Mouse (Mus musculus) left cerebral cortex, adult 2 months (tissue): ENCODE measurements around the gene Stac3. TPM values are rescaled to one million over a fixed set of nuclear protein-coding genes. Genes with fewer than 3 reads are reported as not detected.

Source experiments
- DNase-seq, 2 experiments: peaks; one replicate each; pipeline ENCODE4 v3.0.0; 2021 to 2022; ENCODE audit warnings: low spot score in 2 of 2, mixed read lengths in 1 of 2; ENCODE audit errors: extremely low spot score in 1 of 2
- H3K27ac ChIP-seq: fragments of 200-600 bp; 2 replicates; pipeline ENCODE4 v1.8.1; 2022
- H3K4me3 ChIP-seq: fragments of 200-600 bp; 2 replicates; pipeline ENCODE4 v1.8.1; 2022
- CTCF ChIP-seq: fragments of 200-600 bp; IDR thresholded peaks from 2 replicates; pipeline ENCODE4 v1.8.1; 2022; ENCODE audit warnings: antibody characterized with exemption, mild to moderate bottlenecking, moderate library complexity
- intact Hi-C: fragments of 180-260 bp; cut with DNase I; formaldehyde crosslinking; loops from one replicate; pipeline ENCODE4 v1.15.1; 2025
- total RNA-seq, 2 experiments: library from RNA; stranded (reverse); gene quantifications; 2 replicates each; pipeline ENCODE4 v1.2.3; 2021

Stac3 gene
- total RNA-seq, 2 experiments from 2014 or later: 2.6 to 9.9 TPM

DNA sequence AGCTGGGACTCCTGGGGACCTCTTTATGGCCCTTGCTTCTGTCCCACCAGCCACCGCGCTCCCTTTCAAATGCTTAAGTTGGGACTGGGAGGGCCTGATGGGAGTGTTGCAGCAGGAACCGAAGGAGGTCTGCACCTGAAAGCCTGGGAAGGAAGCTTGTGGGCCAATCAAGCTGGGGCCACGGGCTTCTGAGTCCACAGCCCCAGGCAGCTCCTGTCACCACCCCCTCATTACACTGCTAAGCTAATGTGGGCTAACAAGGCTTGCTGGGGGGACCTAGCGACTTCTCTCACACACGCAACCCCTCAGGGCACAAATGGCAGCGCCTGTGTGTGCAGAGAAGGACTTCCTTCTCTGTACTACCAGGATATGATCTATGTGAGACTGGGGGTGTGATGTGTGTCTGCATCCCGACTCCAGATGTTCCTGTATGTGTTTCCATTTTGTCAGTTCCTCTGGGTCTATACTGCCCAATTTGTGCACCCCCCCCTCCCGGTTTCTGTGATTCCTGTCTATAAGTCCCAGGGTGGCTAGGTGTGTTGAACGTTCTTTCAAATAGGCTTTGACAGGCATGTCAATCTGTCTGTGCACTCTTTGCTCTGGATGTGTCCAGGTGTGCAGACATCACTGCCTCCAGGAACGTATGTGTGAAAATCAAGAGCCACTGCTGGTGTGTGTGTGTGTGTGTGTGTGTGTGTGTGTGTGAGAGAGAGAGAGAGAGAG lies 9.6 kb downstream of the Stac3 start:
- no peak for TF ChIP-seq CTCF
- Histone ChIP-seq H3K4me3 (no peak overlapping the region), H3K27ac (peak overlapping the region; percentile 57; the same call in 1 of the 2 replicates)
- DNase-seq: no peak
- intact Hi-C loops: no loop called here

DNA sequence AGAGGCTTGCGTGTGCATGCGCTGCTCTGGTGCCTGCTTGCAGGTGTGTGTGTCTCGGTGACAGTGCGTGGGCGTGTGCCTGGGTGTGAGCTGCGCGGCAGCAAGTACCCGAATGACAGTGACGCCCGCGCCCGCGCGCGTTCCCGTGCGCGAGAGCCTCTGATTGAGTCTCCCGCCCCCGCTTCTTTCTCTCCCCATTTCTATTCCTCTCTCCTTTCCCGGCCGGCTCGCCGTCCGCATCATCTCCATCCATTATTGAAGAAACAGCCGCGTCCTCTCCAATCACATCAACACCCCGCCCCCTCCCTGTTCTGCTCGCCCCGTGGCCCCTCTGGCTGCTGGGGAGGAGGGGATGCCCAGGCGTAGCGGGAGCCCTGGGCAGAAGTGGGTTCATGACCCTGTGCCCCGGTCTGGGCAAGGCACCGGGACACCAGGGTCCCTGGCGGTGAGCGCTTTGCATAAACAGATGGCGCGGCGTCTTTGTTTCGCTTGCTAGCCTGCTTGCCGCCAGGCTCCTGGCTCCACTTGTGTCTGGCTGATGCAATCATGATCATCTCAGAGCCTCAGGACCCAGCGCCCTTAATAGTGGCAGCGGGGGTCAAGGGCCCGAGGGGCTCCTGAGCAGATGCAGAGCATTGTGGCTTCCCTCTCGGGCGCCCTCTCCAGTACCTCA lies 10.3 kb downstream of the Stac3 start:
- peak; percentile 14 for TF ChIP-seq CTCF
- peak; percentile 84 to 93 for DNase-seq
- H3K4me3 ChIP-seq: peak overlapping the region; percentile 53
- H3K27ac ChIP-seq: peak overlapping the region; percentile 92
- intact Hi-C loops: loop anchor here (1.0 kb wide), 1 partner anchor 25 kb away; no protein-coding TSS in a partner anchor

DNA sequence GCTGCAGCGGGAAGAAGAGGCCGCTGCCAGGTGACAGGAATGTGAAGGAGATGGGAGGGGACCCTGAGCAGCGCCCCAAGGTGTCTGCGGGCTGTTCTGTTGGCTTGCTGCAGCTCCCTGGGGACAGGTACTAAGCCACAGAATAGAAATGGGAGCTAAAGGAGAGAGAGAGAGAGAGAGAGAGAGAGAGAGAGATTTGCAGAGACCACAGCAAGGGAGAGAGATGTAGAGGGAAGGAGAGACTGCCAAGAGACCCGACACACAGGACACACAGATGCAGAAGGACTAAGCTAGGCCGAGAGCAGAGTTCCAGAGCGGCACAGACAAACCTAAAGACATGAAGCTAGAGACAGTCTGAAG lies 10.8 kb downstream of the Stac3 start:
- no peak for TF ChIP-seq CTCF
- Histone ChIP-seq H3K4me3 (peak overlapping the region; percentile 53), H3K27ac (peak overlapping the region; percentile 92)
- no peak for DNase-seq
- intact Hi-C loops: loop anchor here (1.0 kb wide), 1 partner anchor 24 kb away; no protein-coding TSS in a partner anchor

DNA sequence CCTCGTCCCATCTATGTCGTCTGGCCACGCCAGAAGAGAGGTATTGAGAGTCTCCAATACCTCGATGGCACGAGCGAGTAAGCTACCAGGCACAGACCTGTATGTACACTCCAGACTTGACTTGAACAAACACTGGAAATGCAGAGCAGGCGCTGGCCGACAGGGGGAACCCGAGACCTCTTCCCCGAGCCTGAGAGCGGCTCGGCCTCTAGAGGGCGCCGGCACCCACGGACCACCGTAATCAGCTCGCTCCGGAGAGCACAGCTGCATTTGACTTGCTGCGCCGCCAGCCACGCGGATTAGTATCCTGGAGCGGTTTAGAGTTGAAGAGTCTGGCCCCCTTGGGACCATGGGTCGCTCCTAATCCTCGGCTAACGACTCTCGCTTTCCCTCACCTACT lies 11.3 kb downstream of the Stac3 start:
- Histone ChIP-seq H3K4me3 (peak overlapping the region; percentile 34), H3K27ac (peak overlapping the region; percentile 60)
- DNase-seq: peak; percentile 93 to 97
- no peak; the same call in none of the 2 replicates for TF ChIP-seq CTCF
- intact Hi-C loops: loop anchor here (1.0 kb wide), 1 partner anchor 23 kb away; no protein-coding TSS in a partner anchor

DNA sequence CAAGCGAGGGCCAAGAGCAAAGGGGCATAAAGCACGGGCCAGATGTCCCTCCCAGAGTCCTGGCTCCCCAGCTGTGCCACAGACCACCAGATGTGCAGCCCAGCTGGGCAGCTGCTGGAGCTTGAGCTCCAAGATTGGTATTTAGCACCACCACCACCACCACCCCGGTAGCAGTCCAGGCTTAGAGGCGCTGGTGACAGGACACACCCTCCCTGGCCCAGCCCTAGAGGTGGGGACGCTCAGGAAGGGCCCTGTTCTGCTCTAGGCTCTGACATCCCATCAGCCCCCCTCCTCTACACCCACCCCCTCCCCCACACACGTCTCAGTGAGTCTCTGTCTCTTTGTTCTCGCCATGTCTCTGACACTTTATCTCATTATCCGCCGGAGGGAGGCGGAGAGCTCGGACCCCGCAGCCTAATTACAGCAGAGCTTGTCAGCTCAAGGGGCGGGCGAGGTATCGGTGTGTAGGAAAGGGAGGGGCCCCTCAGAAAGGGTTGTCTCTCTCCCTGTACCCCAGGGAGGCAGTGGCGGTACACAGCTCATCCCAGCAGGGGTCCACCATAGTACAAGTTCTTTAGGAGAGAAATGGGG lies 12.1 kb downstream of the Stac3 start:
- TF ChIP-seq CTCF: no peak
- intact Hi-C loops: no loop called here
- no peak overlapping the region for H3K27ac ChIP-seq
- H3K4me3 ChIP-seq: no peak overlapping the region
- DNase-seq: no peak

DNA sequence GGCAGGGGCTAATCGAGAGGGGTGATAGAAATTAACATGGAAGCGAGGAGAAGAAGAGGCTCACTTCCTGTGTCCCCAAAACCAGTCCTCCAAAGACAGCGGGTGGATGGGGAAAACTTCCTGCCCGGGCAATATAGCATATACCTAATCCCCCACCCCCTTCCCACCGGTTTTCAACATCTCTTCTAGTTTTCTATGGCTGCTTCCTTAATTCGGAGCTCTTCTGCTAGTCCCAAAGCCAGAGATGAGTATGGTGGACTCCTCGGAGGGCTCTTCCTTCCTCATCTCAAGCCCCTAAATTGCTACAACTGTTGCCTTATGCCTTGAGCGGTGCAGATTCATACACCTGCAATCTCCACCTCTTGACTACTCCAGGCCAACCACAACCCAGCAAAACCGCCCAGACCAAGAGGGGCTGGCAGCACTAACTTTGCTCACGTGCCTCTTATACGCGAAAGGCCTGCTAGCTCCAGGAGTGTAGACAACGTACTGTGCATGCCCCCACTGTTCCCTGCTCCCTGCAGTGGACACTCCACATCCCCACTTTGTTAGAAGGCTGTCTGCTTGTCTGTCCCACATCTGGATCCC lies 12.7 kb downstream of the Stac3 start:
- H3K27ac ChIP-seq: no peak overlapping the region
- no peak for DNase-seq
- intact Hi-C loops: no loop called here
- no peak for TF ChIP-seq CTCF
- H3K4me3 ChIP-seq: no peak overlapping the region

DNA sequence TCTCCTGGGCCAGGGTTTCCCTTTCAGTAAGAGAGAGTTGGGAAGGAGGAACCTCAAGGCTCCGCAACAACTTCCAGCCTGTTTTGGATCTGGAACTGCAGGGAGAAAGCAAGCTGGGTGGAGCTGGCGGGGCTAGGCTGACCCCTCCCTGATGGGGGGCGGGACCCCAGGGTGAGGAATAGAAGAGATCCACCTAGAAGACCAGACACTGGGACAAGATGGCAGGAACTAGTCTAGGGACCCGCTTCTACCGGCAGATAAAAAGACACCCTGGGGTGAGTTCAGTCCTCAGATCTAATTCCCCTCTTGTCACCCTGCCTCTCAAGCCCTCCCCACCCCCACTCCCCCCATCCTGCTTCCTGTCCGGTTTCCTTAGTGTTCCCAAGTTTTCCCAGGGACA lies 13.3 kb downstream of the Stac3 start, which contains the start of gene Ndufa4l2:
Ndufa4l2 (plus strand) TSS at position 204 of the 400 bp plus-strand sequence.
- TF ChIP-seq CTCF: no peak
- no peak for DNase-seq
- intact Hi-C loops: no loop called here
- no peak within 1 kb of the TSS for H3K4me3 ChIP-seq
- no peak within 1 kb of the TSS for H3K27ac ChIP-seq

DNA sequence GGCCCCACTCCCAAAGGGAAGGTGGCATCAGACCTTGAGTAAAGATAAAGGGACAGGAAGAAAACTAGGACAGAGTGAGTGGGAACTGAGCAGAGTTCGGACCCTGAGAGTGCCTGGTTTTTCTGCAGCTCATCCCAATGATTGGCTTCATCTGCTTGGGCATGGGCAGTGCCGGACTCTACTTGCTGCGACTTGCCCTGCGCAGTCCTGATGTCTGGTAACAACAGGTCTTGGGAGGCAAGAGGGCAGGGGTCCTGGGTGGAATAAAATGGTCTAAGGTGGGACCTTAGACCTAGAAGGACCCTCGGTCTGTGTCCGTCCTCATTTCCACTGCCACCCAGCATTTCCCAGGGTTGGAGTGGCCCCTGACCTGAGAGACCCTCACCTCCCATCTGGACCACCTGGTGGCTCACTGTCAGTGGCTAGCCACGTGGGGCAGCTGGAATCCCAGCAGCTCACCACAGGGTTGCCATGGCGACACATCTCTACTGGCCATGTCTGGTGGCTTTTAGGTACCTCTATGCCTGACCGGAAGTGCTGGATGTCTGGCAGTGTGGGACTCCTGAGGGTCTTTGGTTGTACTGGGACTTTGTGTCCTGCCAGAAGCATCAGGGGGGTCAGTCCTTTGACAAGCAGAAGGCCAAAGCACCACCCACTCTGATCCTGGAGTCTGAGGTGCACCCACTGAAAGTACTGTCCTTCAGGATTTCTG lies 13.9 kb downstream of the Stac3 start:
- Histone ChIP-seq H3K4me3 (no peak overlapping the region), H3K27ac (no peak overlapping the region)
- DNase-seq: no peak
- TF ChIP-seq CTCF: no peak
- intact Hi-C loops: no loop called here

DNA sequence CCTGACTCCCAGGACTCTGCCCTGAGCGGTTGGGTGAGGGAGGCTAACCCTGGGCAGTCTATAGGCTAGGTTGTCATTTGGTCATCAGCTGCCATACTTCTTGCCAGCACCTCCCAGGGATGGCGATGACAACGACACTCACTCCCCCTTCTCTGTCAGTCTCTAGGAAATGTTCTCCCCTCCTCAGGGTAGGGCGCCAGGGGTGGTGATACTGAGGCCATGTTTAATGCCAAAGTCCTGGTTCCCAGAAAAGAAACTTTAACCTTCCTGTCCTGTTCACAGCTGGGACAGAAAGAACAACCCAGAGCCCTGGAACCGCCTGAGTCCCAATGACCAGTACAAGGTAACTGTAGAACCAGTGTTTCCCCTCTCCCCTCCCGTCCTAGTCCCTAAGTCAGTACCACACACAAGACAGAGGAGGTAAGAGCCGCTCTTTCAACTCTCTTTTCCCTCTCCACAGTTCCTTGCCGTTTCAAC lies 14.5 kb downstream of the Stac3 start:
- no peak for TF ChIP-seq CTCF
- H3K4me3 ChIP-seq: no peak overlapping the region
- intact Hi-C loops: no loop called here
- H3K27ac ChIP-seq: no peak overlapping the region
- DNase-seq: no peak

DNA sequence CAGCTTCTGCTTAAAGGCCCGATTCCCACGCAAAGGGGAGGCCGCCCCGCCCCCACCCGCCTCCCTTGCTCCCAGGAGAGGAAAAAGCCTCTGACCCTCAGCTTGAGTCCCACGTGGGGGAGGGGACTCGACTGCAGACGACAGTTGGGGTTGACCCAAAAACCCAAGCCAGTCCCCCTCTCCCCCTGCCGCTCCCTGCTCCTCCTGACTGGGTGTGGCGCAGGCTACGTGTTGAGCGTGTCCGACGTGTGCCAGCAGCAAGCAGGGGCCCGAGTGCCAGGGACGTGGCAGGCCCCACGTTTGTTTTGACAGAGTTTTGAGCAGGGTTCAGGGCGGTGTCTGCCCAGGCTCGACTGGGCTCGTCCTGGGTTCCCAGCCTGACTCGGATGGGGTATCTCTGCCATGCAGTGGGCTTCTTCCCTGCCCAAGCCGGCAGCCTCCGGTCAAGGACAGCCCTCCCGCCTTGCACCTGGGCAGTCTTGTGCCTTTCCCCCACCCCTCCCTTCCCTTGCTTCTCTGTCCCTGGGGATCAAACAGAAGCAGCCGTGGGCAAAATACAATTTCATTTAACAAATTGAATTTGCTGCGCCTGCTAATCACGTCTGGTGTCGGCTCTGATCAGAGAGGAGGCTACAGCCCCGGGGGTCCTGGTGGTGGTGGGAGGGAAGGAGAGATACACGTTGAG lies 15.2 kb downstream of the Stac3 start:
- intact Hi-C loops: no loop called here
- TF ChIP-seq CTCF: no peak
- DNase-seq: no peak
- Histone ChIP-seq H3K4me3 (no peak overlapping the region), H3K27ac (no peak overlapping the region)

DNA sequence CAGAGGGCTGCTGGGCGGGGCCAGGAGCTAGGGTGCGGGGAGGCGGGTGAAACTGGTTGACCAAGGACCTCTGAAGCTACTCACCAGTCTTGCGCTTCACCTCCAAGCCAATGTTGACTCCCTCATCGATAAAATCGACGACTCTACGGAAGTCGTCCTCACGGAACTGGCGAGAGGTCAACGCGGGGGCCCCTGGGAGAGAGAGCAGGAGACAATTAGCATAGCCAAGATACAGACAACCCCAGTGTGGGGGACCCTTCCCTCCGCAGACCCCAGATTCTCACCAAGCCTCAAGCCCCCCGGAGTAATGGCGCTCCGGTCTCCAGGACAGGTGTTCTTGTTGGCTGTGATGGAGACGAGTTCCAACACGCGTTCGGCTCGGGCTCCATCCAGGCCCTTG lies 16.5 kb downstream of the Stac3 start:
- TF ChIP-seq CTCF: no peak
- intact Hi-C loops: no loop called here
- no peak overlapping the region for H3K4me3 ChIP-seq
- DNase-seq: no peak
- no peak overlapping the region for H3K27ac ChIP-seq
